Mouse (Mus musculus): Measurements from ENCODE around the gene Paqr6. TPM values are rescaled to one million over a fixed set of nuclear protein-coding genes. Genes with fewer than 3 reads are reported as not detected.

Gene Paqr6
- total and polyA plus RNA-seq, 2 experiments: 0.56 TPM; not detected in 1

- Histone ChIP-seq H3K9ac (ENCODE audit: low read depth, low read length) (no peak overlapping the region), H3K4me1 (ENCODE audit: control insufficient read depth, insufficient read depth, low read length) (peaks cover 44% of the 10 kb centered on the region), H3K27ac (replicated peaks; ENCODE audit: insufficient read depth, low read depth, low read length) (peak overlapping the region; percentile 44; the same call in 1 of the 2 replicates), H3K4me3 (ENCODE audit: insufficient read depth, low read depth, low read length) (no peak overlapping the region), H3K36me3 (ENCODE audit: control insufficient read depth, insufficient read depth, low read length) (no peaks in the 10 kb centered on the region; the same call in 1 of the 2 replicates), H3K79me2 (ENCODE audit: control insufficient read depth, insufficient read depth, low read length) (peaks cover 9% of the 10 kb centered on the region; the same call in 1 of the 2 replicates), H3K27me3 (ENCODE audit: control insufficient read depth, insufficient read depth, low read length) (no peaks in the 10 kb centered on the region)
- 85% methylated on average over 11 of the region's 11 CpGs for WGBS
- no peak for DNase-seq (ENCODE audit: extremely low read depth, low read depth, low spot score)
- TF ChIP-seq CTCF (IDR thresholded peaks at IDR 0.05; ENCODE audit: low read depth, low read length) (no peak), POLR2A (IDR thresholded peaks at IDR 0.05; ENCODE audit: extremely low read depth, insufficient read depth, low read length) (no peak)
Observed at GRCm38 (mm10) chr3:88412636-88413035, 48.3 kb downstream of the Paqr6 start.

GRCm38 (mm10) chr3:88415668-88416067 is 51.3 kb downstream of the Paqr6 start:
- no peak overlapping the region for H3K4me3 ChIP-seq (ENCODE audit: insufficient read depth, low read depth, low read length)
- 0 out of 2 replicates have a peak overlapping the region, but pooled peaks have one; percentile 26 for H3K9ac ChIP-seq (ENCODE audit: low read depth, low read length)
- peaks cover 57% of the 10 kb centered on the region for H3K4me1 ChIP-seq (ENCODE audit: control insufficient read depth, insufficient read depth, low read length)
- peaks cover 7% of the 10 kb centered on the region; the same call in 1 of the 2 replicates for H3K36me3 ChIP-seq (ENCODE audit: control insufficient read depth, insufficient read depth, low read length)
- TF ChIP-seq POLR2A (IDR thresholded peaks at IDR 0.05; ENCODE audit: extremely low read depth, insufficient read depth, low read length) (no peak), CTCF (IDR thresholded peaks at IDR 0.05; ENCODE audit: low read depth, low read length) (no peak)
- peaks cover 36% of the 10 kb centered on the region for H3K79me2 ChIP-seq (ENCODE audit: control insufficient read depth, insufficient read depth, low read length)
- peak; percentile 92 for DNase-seq (ENCODE audit: extremely low read depth, low read depth, low spot score)
- WGBS: 11% methylated on average over 4 of the region's 4 CpGs
- H3K27ac ChIP-seq (replicated peaks; ENCODE audit: insufficient read depth, low read depth, low read length): peak overlapping the region; percentile 81
- H3K27me3 ChIP-seq (ENCODE audit: control insufficient read depth, insufficient read depth, low read length): no peaks in the 10 kb centered on the region

- TF ChIP-seq POLR2A (IDR thresholded peaks at IDR 0.05; ENCODE audit: extremely low read depth, insufficient read depth, low read length) (no peak), CTCF (IDR thresholded peaks at IDR 0.05; ENCODE audit: low read depth, low read length) (no peak)
- DNase-seq (ENCODE audit: extremely low read depth, low read depth, low spot score): no peak
- Histone ChIP-seq H3K27ac (replicated peaks; ENCODE audit: insufficient read depth, low read depth, low read length) (peak overlapping the region; percentile 38), H3K9ac (ENCODE audit: low read depth, low read length) (no peak overlapping the region), H3K4me1 (ENCODE audit: control insufficient read depth, insufficient read depth, low read length) (peaks cover 54% of the 10 kb centered on the region), H3K27me3 (ENCODE audit: control insufficient read depth, insufficient read depth, low read length) (no peaks in the 10 kb centered on the region), H3K4me3 (ENCODE audit: insufficient read depth, low read depth, low read length) (no peak overlapping the region), H3K36me3 (ENCODE audit: control insufficient read depth, insufficient read depth, low read length) (peaks cover 7% of the 10 kb centered on the region; the same call in 1 of the 2 replicates), H3K79me2 (ENCODE audit: control insufficient read depth, insufficient read depth, low read length) (peaks cover 44% of the 10 kb centered on the region)
- WGBS: 61% methylated on average over 6 of the region's 6 CpGs
Observed at GRCm38 (mm10) chr3:88418016-88418415, 53.6 kb downstream of the Paqr6 start.

Other genes starting within 250 kb of the Paqr6 start
- 3.7 and 6.2 TPM in 2 replicates for gene Mef2d, start 222.2 kb upstream of the Paqr6 start, total RNA-seq (2014; rRNA removed)
- gene Mef2d, start 222.2 kb upstream of the Paqr6 start, polyA plus RNA-seq (2012; rRNA removed): 17.7 and 22.2 TPM in 2 replicates
- 11.9 and 24.6 TPM in 2 replicates for gene Rhbg, start 109.9 kb upstream of the Paqr6 start, total RNA-seq (2014; rRNA removed)
- gene Rhbg, start 109.9 kb upstream of the Paqr6 start, polyA plus RNA-seq (2012; rRNA removed): 30.5 and 50.3 TPM in 2 replicates
- gene Gm38392, start 77.4 kb upstream of the Paqr6 start, total RNA-seq (2014; rRNA removed): not detected in 2 replicates
- not detected in 2 replicates for gene Gm38392, start 77.4 kb upstream of the Paqr6 start, polyA plus RNA-seq (2012; rRNA removed)
- 4.3 and 6.0 TPM in 2 replicates for gene Tsacc, start 67.6 kb upstream of the Paqr6 start, total RNA-seq (2014; rRNA removed)
- gene Tsacc, start 67.6 kb upstream of the Paqr6 start, polyA plus RNA-seq (2012; rRNA removed): 3.4 and 3.6 TPM in 2 replicates
- gene Cct3, start 67.5 kb upstream of the Paqr6 start, total RNA-seq (2014; rRNA removed): 104 and 130 TPM in 2 replicates
- 78.2 and 79.7 TPM in 2 replicates for gene Cct3, start 67.5 kb upstream of the Paqr6 start, polyA plus RNA-seq (2012; rRNA removed)
- gene Glmp, start 39.6 kb upstream of the Paqr6 start, total RNA-seq (2014; rRNA removed): 17.8 and 26.6 TPM in 2 replicates
- 136 and 154 TPM in 2 replicates for gene Glmp, start 39.6 kb upstream of the Paqr6 start, polyA plus RNA-seq (2012; rRNA removed)
- 1.1 and 1.7 TPM in 2 replicates for gene Tmem79, start 28.4 kb upstream of the Paqr6 start, total RNA-seq (2014; rRNA removed)
- 2.5 and 2.9 TPM in 2 replicates for gene Tmem79, start 28.4 kb upstream of the Paqr6 start, polyA plus RNA-seq (2012; rRNA removed)
- gene Smg5, start 28.3 kb upstream of the Paqr6 start, total RNA-seq (2014; rRNA removed): 14.1 and 16.6 TPM in 2 replicates
- 22.6 and 36.6 TPM in 2 replicates for gene Smg5, start 28.3 kb upstream of the Paqr6 start, polyA plus RNA-seq (2012; rRNA removed)
- gene Bglap3, start 8.2 kb downstream of the Paqr6 start, total RNA-seq (2014; rRNA removed): 0.34 and 0.74 TPM in 2 replicates
- 0.11 and 2.0 TPM in 2 replicates for gene Bglap3, start 8.2 kb downstream of the Paqr6 start, polyA plus RNA-seq (2012; rRNA removed)
- gene Bglap2, start 14.1 kb downstream of the Paqr6 start, total RNA-seq (2014; rRNA removed): not detected in 2 replicates
- gene Bglap2, start 14.1 kb downstream of the Paqr6 start, polyA plus RNA-seq (2012; rRNA removed): not detected in 2 replicates
- gene Bglap, start 19.9 kb downstream of the Paqr6 start, total RNA-seq (2014; rRNA removed): not detected in 2 replicates
- not detected in 2 replicates for gene Bglap, start 19.9 kb downstream of the Paqr6 start, polyA plus RNA-seq (2012; rRNA removed)
- gene Pmf1, start 45.7 kb downstream of the Paqr6 start, total RNA-seq (2014; rRNA removed): 12.9 and 16.5 TPM in 2 replicates
- gene Pmf1, start 45.7 kb downstream of the Paqr6 start, polyA plus RNA-seq (2012; rRNA removed): 59.0 and 68.1 TPM in 2 replicates
- 26.1 and 28.1 TPM in 2 replicates for gene Slc25a44, start 60.6 kb downstream of the Paqr6 start, total RNA-seq (2014; rRNA removed)
- gene Slc25a44, start 60.6 kb downstream of the Paqr6 start, polyA plus RNA-seq (2012; rRNA removed): 57.0 and 60.9 TPM in 2 replicates
- gene Sema4a, start 96.6 kb downstream of the Paqr6 start, total RNA-seq (2014; rRNA removed): 23.4 and 37.9 TPM in 2 replicates
- 109 and 117 TPM in 2 replicates for gene Sema4a, start 96.6 kb downstream of the Paqr6 start, polyA plus RNA-seq (2012; rRNA removed)
- gene Lmna, start 145.4 kb downstream of the Paqr6 start, total RNA-seq (2014; rRNA removed): 28.2 and 38.5 TPM in 2 replicates
- gene Lmna, start 145.4 kb downstream of the Paqr6 start, polyA plus RNA-seq (2012; rRNA removed): 41.0 and 44.7 TPM in 2 replicates
- gene Mex3a, start 167.8 kb downstream of the Paqr6 start, total RNA-seq (2014; rRNA removed): under 0.01 TPM in 2 replicates
- gene Mex3a, start 167.8 kb downstream of the Paqr6 start, polyA plus RNA-seq (2012; rRNA removed): 0.02 and 0.04 TPM in 2 replicates
- 0.18 and 0.20 TPM in 2 replicates for gene Rab25, start 183.7 kb downstream of the Paqr6 start, total RNA-seq (2014; rRNA removed)
- gene Rab25, start 183.7 kb downstream of the Paqr6 start, polyA plus RNA-seq (2012; rRNA removed): 0.32 and 0.46 TPM in 2 replicates
- gene Lamtor2, start 188.5 kb downstream of the Paqr6 start, total RNA-seq (2014; rRNA removed): 104 and 125 TPM in 2 replicates
- 201 and 204 TPM in 2 replicates for gene Lamtor2, start 188.5 kb downstream of the Paqr6 start, polyA plus RNA-seq (2012; rRNA removed)
- 8.3 and 14.2 TPM in 2 replicates for gene Ubqln4, start 189.2 kb downstream of the Paqr6 start, total RNA-seq (2014; rRNA removed)
- 41.1 and 42.8 TPM in 2 replicates for gene Ubqln4, start 189.2 kb downstream of the Paqr6 start, polyA plus RNA-seq (2012; rRNA removed)
- gene Ssr2, start 211.3 kb downstream of the Paqr6 start, total RNA-seq (2014; rRNA removed): 90.0 and 110 TPM in 2 replicates
- gene Ssr2, start 211.3 kb downstream of the Paqr6 start, polyA plus RNA-seq (2012; rRNA removed): 155 and 176 TPM in 2 replicates
- 2.7 and 3.6 TPM in 2 replicates for gene Arhgef2, start 241.4 kb downstream of the Paqr6 start, total RNA-seq (2014; rRNA removed)
- 3.6 and 4.9 TPM in 2 replicates for gene Arhgef2, start 241.4 kb downstream of the Paqr6 start, polyA plus RNA-seq (2012; rRNA removed)